Comparison of ENCODE assay signal across 27 mouse cellular contexts in genomic region chr3:136865176-136865859, GRCm38 (mm10).
"Had no signal": no experiment of that assay in that cellular context is flagged by ENCODE, and none has a peak within 500 bp of the region (broad histone marks: within the 10 kb centered on the region; RNA-seq: fewer than 3 reads in every experiment).

No protein-coding gene starts in this region.

- H3K4me3 ChIP-seq: gastrocnemius, adult 2 months; heart, embryonic 10.5 days; heart, embryonic 12.5 days; hindbrain, embryonic 10.5 days; hindbrain, embryonic 12.5 days; intestine, embryonic 15.5 days; kidney, embryonic 15.5 days; limb, embryonic 13.5 days; limb, embryonic 15.5 days; liver, embryonic 12.5 days had no signal

- H3K36me3 ChIP-seq: heart, embryonic 10.5 days; heart, embryonic 12.5 days; hindbrain, embryonic 10.5 days; hindbrain, embryonic 12.5 days; intestine, embryonic 15.5 days; limb, embryonic 13.5 days; limb, embryonic 15.5 days; liver, embryonic 12.5 days had no signal

- H3K27me3 ChIP-seq: heart, embryonic 12.5 days; hindbrain, embryonic 12.5 days; intestine, embryonic 15.5 days; kidney, embryonic 15.5 days; limb, embryonic 13.5 days; limb, embryonic 15.5 days; liver, embryonic 12.5 days had no signal

- DNase-seq: gastrocnemius, adult 2 months; gastrocnemius, postnatal 10 days; gastrocnemius, postnatal 25 days; heart, adult 18-20 months; heart, postnatal 10 days; heart, postnatal 4 days; kidney, adult 18-20 months; kidney, adult 9 months; kidney, postnatal 14 days; kidney, postnatal 36 days; layer of hippocampus, adult 9-11 months; layer of hippocampus, postnatal 36 days; left cerebral cortex, postnatal 4 days had no signal

- H3K4me2 ChIP-seq: heart, embryonic 12.5 days; hindbrain, embryonic 12.5 days; hindbrain, embryonic 14.5 days; intestine, embryonic 15.5 days; kidney, embryonic 15.5 days; limb, embryonic 13.5 days; limb, embryonic 15.5 days; liver, embryonic 12.5 days had no signal

- H3K9me3 ChIP-seq: heart, embryonic 10.5 days; heart, embryonic 12.5 days; hindbrain, embryonic 10.5 days; hindbrain, embryonic 12.5 days; intestine, embryonic 15.5 days; kidney, embryonic 15.5 days; limb, embryonic 13.5 days; limb, embryonic 15.5 days; liver, embryonic 12.5 days had no signal

- H3K4me1 ChIP-seq: heart, embryonic 10.5 days; heart, embryonic 12.5 days; hindbrain, embryonic 10.5 days; hindbrain, embryonic 12.5 days; intestine, embryonic 15.5 days; liver, embryonic 12.5 days had no signal

- ATAC-seq: hindbrain, embryonic 16.5 days; inflammation-experienced regulatory T-cells, adult 6 months; intestine, embryonic 15.5 days; intestine, postnatal 0 days; liver, embryonic 12.5 days had no signal

- H3K9ac ChIP-seq: heart, embryonic 12.5 days; hindbrain, embryonic 12.5 days; hindbrain, embryonic 14.5 days; intestine, embryonic 15.5 days; kidney, embryonic 15.5 days; limb, embryonic 13.5 days; limb, embryonic 15.5 days; liver, embryonic 12.5 days had no signal

- H3K27ac ChIP-seq: gastrocnemius, adult 2 months; heart, embryonic 10.5 days; hindbrain, embryonic 10.5 days; hindbrain, embryonic 12.5 days; hindbrain, embryonic 14.5 days; intestine, embryonic 15.5 days; kidney, embryonic 15.5 days; kidney, postnatal 0 days; limb, embryonic 13.5 days; limb, embryonic 15.5 days; liver, embryonic 12.5 days had no signal
